Mouse (Mus musculus) erythroid progenitor cell, adult 5-6 weeks (primary cell): Measurements from ENCODE around the gene Ccdc183. TPM values are rescaled to one million over a fixed set of nuclear protein-coding genes. Genes with fewer than 3 reads are reported as not detected.

Experiments
- total RNA-seq, 2 experiments: library from RNA; stranded (forward) in 1 of 2; stranded (reverse) in 1 of 2; fragments of 150-400 nt in 1 of 2; fragments of 186-747, 209-891 nt in 1 of 2; gene quantifications; 2 replicates each; pipeline versions ENCODE4 v1.2.3 to v1.2.4; 2015 to 2017; ENCODE audit warnings: low replicate concordance in 2 of 2

Gene Ccdc183
- total RNA-seq, 2 experiments from 2014 or later, result not detected

Other genes with a start within 250 kb of the Ccdc183 start
Only the 30 nearest of the 33 such genes appear.
- not detected in 2 replicates for gene Entpd2, start 221.8 kb downstream of the Ccdc183 start, total RNA-seq (2015; ENCODE audit: low replicate concordance)
- gene Entpd2, start 221.8 kb downstream of the Ccdc183 start, total RNA-seq (2017; ENCODE audit: low replicate concordance), result not detected in 2 replicates
- gene Npdc1, start 218.3 kb downstream of the Ccdc183 start, total RNA-seq (2015; ENCODE audit: low replicate concordance), result not detected in 2 replicates
- not detected in 2 replicates for gene Npdc1, start 218.3 kb downstream of the Ccdc183 start, total RNA-seq (2017; ENCODE audit: low replicate concordance)
- 4.3 TPM in 1 of 2 replicates, not detected in the other for gene Fut7, start 194.4 kb downstream of the Ccdc183 start, total RNA-seq (2015; ENCODE audit: low replicate concordance)
- gene Fut7, start 194.4 kb downstream of the Ccdc183 start, total RNA-seq (2017; ENCODE audit: low replicate concordance), result 0.77 TPM in 1 of 2 replicates, not detected in the other
- gene Abca2, start 189.0 kb downstream of the Ccdc183 start, total RNA-seq (2015; ENCODE audit: low replicate concordance), result 5.0 and 5.8 TPM in 2 replicates
- gene Abca2, start 189.0 kb downstream of the Ccdc183 start, total RNA-seq (2017; ENCODE audit: low replicate concordance), result 1.3 and 2.4 TPM in 2 replicates
- gene Clic3, start 160.8 kb downstream of the Ccdc183 start, total RNA-seq (2015; ENCODE audit: low replicate concordance), result not detected in 2 replicates
- not detected in 2 replicates for gene Clic3, start 160.8 kb downstream of the Ccdc183 start, total RNA-seq (2017; ENCODE audit: low replicate concordance)
- gene Paxx, start 156.6 kb downstream of the Ccdc183 start, total RNA-seq (2015; ENCODE audit: low replicate concordance), result 17.6 and 24.5 TPM in 2 replicates
- 5.3 TPM in 1 of 2 replicates, not detected in the other for gene Paxx, start 156.6 kb downstream of the Ccdc183 start, total RNA-seq (2017; ENCODE audit: low replicate concordance)
- gene Ptgds, start 147.6 kb downstream of the Ccdc183 start, total RNA-seq (2015; ENCODE audit: low replicate concordance), result not detected in 2 replicates
- not detected in 2 replicates for gene Ptgds, start 147.6 kb downstream of the Ccdc183 start, total RNA-seq (2017; ENCODE audit: low replicate concordance)
- not detected in 2 replicates for gene Lcn12, start 123.8 kb downstream of the Ccdc183 start, total RNA-seq (2015; ENCODE audit: low replicate concordance)
- not detected in 2 replicates for gene Lcn12, start 123.8 kb downstream of the Ccdc183 start, total RNA-seq (2017; ENCODE audit: low replicate concordance)
- 10.1 and 13.0 TPM in 2 replicates for gene Fbxw5, start 116.9 kb downstream of the Ccdc183 start, total RNA-seq (2015; ENCODE audit: low replicate concordance)
- 3.6 and 20.9 TPM in 2 replicates for gene Fbxw5, start 116.9 kb downstream of the Ccdc183 start, total RNA-seq (2017; ENCODE audit: low replicate concordance)
- gene C8g, start 116.0 kb downstream of the Ccdc183 start, total RNA-seq (2015; ENCODE audit: low replicate concordance), result not detected in 2 replicates
- 0.64 TPM in 1 of 2 replicates, not detected in the other for gene C8g, start 116.0 kb downstream of the Ccdc183 start, total RNA-seq (2017; ENCODE audit: low replicate concordance)
- gene Traf2, start 70.7 kb downstream of the Ccdc183 start, total RNA-seq (2015; ENCODE audit: low replicate concordance), result 6.8 and 10.5 TPM in 2 replicates
- 5.0 and 17.6 TPM in 2 replicates for gene Traf2, start 70.7 kb downstream of the Ccdc183 start, total RNA-seq (2017; ENCODE audit: low replicate concordance)
- gene Edf1, start 59.8 kb downstream of the Ccdc183 start, total RNA-seq (2015; ENCODE audit: low replicate concordance), result 70.3 and 72.1 TPM in 2 replicates
- 58.1 and 65.0 TPM in 2 replicates for gene Edf1, start 59.8 kb downstream of the Ccdc183 start, total RNA-seq (2017; ENCODE audit: low replicate concordance)
- gene Mamdc4, start 42.8 kb downstream of the Ccdc183 start, total RNA-seq (2015; ENCODE audit: low replicate concordance), result 0.72 TPM in 1 of 2 replicates, not detected in the other
- 2.6 TPM in 1 of 2 replicates, not detected in the other for gene Mamdc4, start 42.8 kb downstream of the Ccdc183 start, total RNA-seq (2017; ENCODE audit: low replicate concordance)
- gene Phpt1, start 42.5 kb downstream of the Ccdc183 start, total RNA-seq (2015; ENCODE audit: low replicate concordance), result 3.6 TPM in 1 of 2 replicates, not detected in the other
- 1.1 TPM in 1 of 2 replicates, not detected in the other for gene Phpt1, start 42.5 kb downstream of the Ccdc183 start, total RNA-seq (2017; ENCODE audit: low replicate concordance)
- gene Ajm1, start 35.9 kb downstream of the Ccdc183 start, total RNA-seq (2015; ENCODE audit: low replicate concordance), result 0.36 TPM in 1 of 2 replicates, not detected in the other
- not detected in 2 replicates for gene Ajm1, start 35.9 kb downstream of the Ccdc183 start, total RNA-seq (2017; ENCODE audit: low replicate concordance)
- gene Rabl6, start 9.2 kb downstream of the Ccdc183 start, total RNA-seq (2015; ENCODE audit: low replicate concordance), result 6.5 and 23.1 TPM in 2 replicates
- 9.3 and 20.5 TPM in 2 replicates for gene Rabl6, start 9.2 kb downstream of the Ccdc183 start, total RNA-seq (2017; ENCODE audit: low replicate concordance)
- gene Tmem141, start 4.3 kb upstream of the Ccdc183 start, total RNA-seq (2015; ENCODE audit: low replicate concordance), result 26.3 TPM in 1 of 2 replicates, not detected in the other
- gene Tmem141, start 4.3 kb upstream of the Ccdc183 start, total RNA-seq (2017; ENCODE audit: low replicate concordance), result 5.5 TPM in 1 of 2 replicates, not detected in the other
- 85.1 and 103 TPM in 2 replicates for gene Fcna, start 10.4 kb upstream of the Ccdc183 start, total RNA-seq (2015; ENCODE audit: low replicate concordance)
- gene Fcna, start 10.4 kb upstream of the Ccdc183 start, total RNA-seq (2017; ENCODE audit: low replicate concordance), result 28.7 and 55.7 TPM in 2 replicates
- not detected in 2 replicates for gene Lcn8, start 35.4 kb upstream of the Ccdc183 start, total RNA-seq (2015; ENCODE audit: low replicate concordance)
- not detected in 2 replicates for gene Lcn8, start 35.4 kb upstream of the Ccdc183 start, total RNA-seq (2017; ENCODE audit: low replicate concordance)
- not detected in 2 replicates for gene Lcn5, start 40.3 kb upstream of the Ccdc183 start, total RNA-seq (2015; ENCODE audit: low replicate concordance)
- not detected in 2 replicates for gene Lcn5, start 40.3 kb upstream of the Ccdc183 start, total RNA-seq (2017; ENCODE audit: low replicate concordance)
- gene Lcn6, start 59.1 kb upstream of the Ccdc183 start, total RNA-seq (2015; ENCODE audit: low replicate concordance), result not detected in 2 replicates
- gene Lcn6, start 59.1 kb upstream of the Ccdc183 start, total RNA-seq (2017; ENCODE audit: low replicate concordance), result not detected in 2 replicates
- gene Lcn10, start 65.0 kb upstream of the Ccdc183 start, total RNA-seq (2015; ENCODE audit: low replicate concordance), result not detected in 2 replicates
- not detected in 2 replicates for gene Lcn10, start 65.0 kb upstream of the Ccdc183 start, total RNA-seq (2017; ENCODE audit: low replicate concordance)
- gene Obp2a, start 82.4 kb upstream of the Ccdc183 start, total RNA-seq (2015; ENCODE audit: low replicate concordance), result not detected in 2 replicates
- not detected in 2 replicates for gene Obp2a, start 82.4 kb upstream of the Ccdc183 start, total RNA-seq (2017; ENCODE audit: low replicate concordance)
- gene Bmyc, start 89.1 kb upstream of the Ccdc183 start, total RNA-seq (2015; ENCODE audit: low replicate concordance), result 2.5 and 3.2 TPM in 2 replicates
- not detected in 2 replicates for gene Bmyc, start 89.1 kb upstream of the Ccdc183 start, total RNA-seq (2017; ENCODE audit: low replicate concordance)
- gene Obp2b, start 119.3 kb upstream of the Ccdc183 start, total RNA-seq (2015; ENCODE audit: low replicate concordance), result not detected in 2 replicates
- not detected in 2 replicates for gene Obp2b, start 119.3 kb upstream of the Ccdc183 start, total RNA-seq (2017; ENCODE audit: low replicate concordance)
- not detected in 2 replicates for gene Lcn3, start 147.9 kb upstream of the Ccdc183 start, total RNA-seq (2015; ENCODE audit: low replicate concordance)
- gene Lcn3, start 147.9 kb upstream of the Ccdc183 start, total RNA-seq (2017; ENCODE audit: low replicate concordance), result not detected in 2 replicates
- not detected in 2 replicates for gene Lcn11, start 159.3 kb upstream of the Ccdc183 start, total RNA-seq (2015; ENCODE audit: low replicate concordance)
- gene Lcn11, start 159.3 kb upstream of the Ccdc183 start, total RNA-seq (2017; ENCODE audit: low replicate concordance), result not detected in 2 replicates
- gene Gm13539, start 164.6 kb upstream of the Ccdc183 start, total RNA-seq (2015; ENCODE audit: low replicate concordance), result not detected in 2 replicates
- gene Gm13539, start 164.6 kb upstream of the Ccdc183 start, total RNA-seq (2017; ENCODE audit: low replicate concordance), result not detected in 2 replicates
- not detected in 2 replicates for gene Glt6d1, start 198.2 kb upstream of the Ccdc183 start, total RNA-seq (2015; ENCODE audit: low replicate concordance)
- not detected in 2 replicates for gene Glt6d1, start 198.2 kb upstream of the Ccdc183 start, total RNA-seq (2017; ENCODE audit: low replicate concordance)
- not detected in 2 replicates for gene Lcn9, start 205.5 kb upstream of the Ccdc183 start, total RNA-seq (2015; ENCODE audit: low replicate concordance)
- gene Lcn9, start 205.5 kb upstream of the Ccdc183 start, total RNA-seq (2017; ENCODE audit: low replicate concordance), result not detected in 2 replicates